Mouse (Mus musculus) liver, adult (tissue): ENCODE results near the gene Agpat3.

Experiments used
- GATA4 ChIP-seq: IDR thresholded peaks from 2 replicates; pipeline ENCODE4 v1.6.1; 2014; ENCODE audit warnings: mild to moderate bottlenecking, low read length; ENCODE audit not compliant: insufficient replicate concordance

Agpat3 gene

GRCm38 (mm10) chr10:78351887-78352665 is at the start of gene Agpat3:
TSS of gene Agpat3 (minus strand) at chr10:78352489.
- no peak for TF ChIP-seq GATA4

DNA sequence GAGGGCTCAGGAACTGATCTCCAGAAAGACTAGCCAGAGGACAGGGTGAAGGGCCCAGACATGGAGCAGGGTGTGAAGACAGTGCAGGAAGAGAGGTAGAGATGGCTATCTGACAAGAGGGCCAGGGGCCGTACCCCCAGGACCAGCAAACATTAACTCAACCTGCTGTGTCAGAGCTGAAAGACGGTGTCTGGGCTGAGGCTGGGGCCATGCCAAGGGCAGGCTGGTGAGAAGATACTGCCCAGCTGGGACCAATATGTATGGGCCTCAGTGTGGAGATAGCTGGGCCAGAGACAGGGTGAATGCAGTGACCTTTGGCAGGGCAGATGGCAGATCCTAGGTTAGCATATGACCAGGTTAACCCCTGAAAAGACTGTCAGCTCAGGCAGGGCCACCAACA is 48.8 kb upstream of the Agpat3 start:
- no peak for TF ChIP-seq GATA4

DNA sequence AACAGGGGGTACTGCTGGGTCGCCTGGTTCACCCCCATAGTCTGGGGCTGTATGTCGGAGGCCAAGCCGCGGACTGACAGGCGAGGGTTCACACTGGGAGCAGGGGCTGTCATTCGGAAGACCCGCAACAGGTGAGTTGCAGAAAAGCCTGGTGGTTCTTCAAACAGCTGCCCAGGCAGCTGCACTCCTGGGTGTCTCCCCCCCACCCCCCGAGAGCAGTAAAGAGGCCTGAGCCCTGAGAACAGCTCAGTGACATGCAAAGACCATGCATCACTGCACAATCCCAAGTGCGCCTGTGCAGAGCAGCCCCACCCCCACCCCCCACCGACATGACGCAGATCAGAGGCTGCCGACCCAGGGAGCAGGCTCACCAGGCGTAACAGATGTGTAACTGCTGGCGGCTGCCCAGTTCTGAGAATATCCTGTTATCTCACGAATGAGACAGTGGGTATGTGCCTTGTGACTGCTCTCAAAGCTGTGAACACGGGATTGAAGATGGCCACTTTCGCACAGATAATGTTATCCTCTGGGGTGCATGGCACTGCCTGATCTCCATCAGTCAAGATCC is 46.9 kb upstream of the Agpat3 start:
- no peak for TF ChIP-seq GATA4

DNA sequence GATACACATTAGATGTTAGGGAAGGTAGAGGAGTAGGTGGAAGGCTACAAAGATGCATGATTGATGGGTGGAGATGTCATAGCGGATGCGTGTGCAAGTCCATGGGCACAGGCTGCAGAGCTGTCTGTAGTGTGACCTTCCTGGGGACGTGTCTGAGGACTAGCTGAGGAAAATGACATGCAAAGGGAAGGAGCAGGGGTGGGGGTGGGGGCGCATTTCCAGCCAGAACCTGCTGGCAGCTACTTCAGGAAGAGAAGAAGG is 44.3 kb upstream of the Agpat3 start:
- TF ChIP-seq GATA4, result no peak

DNA sequence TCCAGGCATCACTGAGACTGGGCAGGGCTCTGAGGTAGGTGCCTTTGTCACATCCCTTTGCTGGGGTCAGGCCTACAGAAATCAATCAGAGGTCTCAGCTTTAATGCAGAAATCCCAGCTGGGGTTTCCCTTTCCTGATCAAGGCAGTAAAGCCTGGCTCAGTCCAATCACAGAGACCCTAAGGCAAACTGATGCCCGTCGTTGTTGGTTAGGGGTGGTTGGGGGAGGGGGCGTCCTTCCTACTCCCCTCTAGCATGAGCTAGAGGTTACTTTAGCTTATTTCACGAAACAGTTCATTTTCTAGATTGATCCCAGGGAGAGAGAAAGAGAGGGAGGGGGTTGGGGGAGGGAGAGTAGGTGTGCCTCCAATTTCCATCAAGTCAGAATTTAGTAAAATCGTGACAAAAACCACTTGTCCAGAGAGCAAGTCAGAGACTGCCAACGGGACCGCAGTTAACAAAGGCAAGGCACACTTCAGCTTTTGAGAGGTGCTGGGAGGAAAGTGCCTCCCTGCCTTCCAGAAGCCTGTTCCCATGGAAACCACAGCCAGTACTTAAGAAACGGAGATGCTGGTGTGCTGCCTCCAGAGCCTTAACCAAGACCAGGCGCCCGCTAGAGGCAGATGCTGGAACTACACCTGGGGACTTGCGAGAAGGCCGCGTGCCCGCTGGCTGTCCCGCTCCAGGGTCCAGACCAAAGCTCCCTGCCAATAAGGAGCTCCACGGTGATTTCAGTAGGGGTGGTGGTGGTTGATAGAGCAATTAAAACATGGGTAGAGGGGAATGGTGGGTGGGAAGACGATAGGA is 43.7 kb upstream of the Agpat3 start:
- no peak for TF ChIP-seq GATA4

- no peak for TF ChIP-seq GATA4
Observed at GRCm38 (mm10) chr10:78395377-78395776, 43.1 kb upstream of the Agpat3 start.

GRCm38 (mm10) chr10:78392072-78392471 is 39.8 kb upstream of the Agpat3 start:
- TF ChIP-seq GATA4, result no peak

DNA sequence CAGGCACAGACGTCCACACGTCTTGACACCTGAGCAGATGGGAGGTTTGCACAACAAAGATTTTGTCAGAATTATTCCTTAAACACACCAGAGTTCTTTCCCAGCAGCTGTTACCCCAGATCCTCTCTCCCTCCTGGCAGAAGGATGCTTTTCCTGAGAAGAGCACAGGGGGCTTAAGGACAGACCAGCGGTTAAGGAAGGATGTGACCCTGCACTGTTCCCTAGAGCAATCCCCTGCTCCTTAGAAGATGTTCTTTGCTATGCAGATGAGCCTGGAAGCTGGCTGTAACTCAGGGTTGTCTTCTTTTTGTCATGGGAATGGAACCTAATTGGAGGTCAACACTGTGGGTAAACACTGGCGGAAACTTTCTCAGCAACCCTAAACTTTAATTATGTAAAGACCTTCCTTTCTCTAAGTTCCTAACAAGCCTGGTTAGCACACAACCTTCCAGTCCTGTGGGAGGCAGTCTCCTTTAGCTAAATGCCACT is 38.7 kb upstream of the Agpat3 start:
- no peak for TF ChIP-seq GATA4

- no peak for TF ChIP-seq GATA4
Observed at GRCm38 (mm10) chr10:78388216-78388980, 36.1 kb upstream of the Agpat3 start.

DNA sequence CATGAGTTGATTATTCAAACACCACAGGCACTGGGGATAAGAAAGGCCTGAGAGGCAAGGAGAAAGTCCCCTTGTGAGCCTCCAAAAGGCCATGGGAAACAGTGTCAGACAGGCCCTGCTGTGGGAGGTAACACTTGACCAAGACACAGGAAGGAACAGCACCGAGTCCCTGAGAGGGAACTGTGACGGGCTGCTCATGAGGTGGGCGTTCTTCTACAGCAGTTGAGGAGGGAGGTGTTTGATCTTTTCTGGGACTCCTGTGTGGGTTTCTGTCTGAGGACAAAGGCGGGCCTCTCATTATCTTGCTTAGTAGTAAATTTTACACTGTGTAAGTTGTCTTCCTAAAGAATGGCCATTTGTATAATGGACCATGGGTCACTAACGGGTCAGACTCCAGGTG is 33.2 kb upstream of the Agpat3 start:
- no peak for TF ChIP-seq GATA4

DNA sequence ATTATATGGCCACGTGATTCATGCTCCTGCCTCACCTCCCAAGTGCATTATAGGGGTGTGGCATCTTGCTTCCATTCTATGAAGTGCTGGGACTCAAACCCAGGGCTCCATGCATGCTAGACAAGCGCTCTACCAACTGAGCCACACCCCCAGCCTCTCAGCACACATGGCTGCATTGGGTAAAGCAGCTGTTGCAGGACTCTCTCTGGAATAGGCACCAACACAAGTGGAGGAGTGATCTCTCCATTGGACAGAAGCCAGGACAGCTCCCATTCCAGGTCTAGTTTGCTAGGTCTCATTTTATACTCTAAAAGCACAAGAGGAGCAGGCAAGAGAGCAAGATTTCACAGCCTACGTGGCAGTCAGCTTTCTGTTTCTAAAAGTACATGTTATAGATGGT is 31.3 kb upstream of the Agpat3 start:
- TF ChIP-seq GATA4, result no peak

- no peak for TF ChIP-seq GATA4
Observed at GRCm38 (mm10) chr10:78378516-78378915, 26.2 kb upstream of the Agpat3 start.

- TF ChIP-seq GATA4, result no peak
Observed at GRCm38 (mm10) chr10:78372681-78373668, 20.7 kb upstream of the Agpat3 start.

DNA sequence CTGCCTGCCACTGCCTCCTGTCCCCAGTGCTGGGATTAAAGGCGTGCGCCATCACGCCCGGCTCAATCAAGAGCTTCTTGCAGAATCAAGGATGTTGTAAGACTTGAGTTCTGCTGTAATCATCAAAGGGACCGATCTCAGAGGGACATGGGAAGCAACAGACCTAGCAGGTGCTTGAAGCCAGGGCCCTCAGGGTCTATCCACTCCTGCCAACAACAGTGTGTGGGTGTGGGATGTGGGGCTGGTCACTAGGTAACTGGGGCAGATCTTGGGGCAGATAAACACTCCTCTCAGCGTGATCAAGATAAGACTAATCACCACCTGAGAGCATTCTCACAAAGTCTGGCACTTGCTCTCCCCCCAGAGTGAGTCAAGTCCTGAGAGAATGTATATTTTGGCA is 19.5 kb upstream of the Agpat3 start:
- no peak for TF ChIP-seq GATA4

DNA sequence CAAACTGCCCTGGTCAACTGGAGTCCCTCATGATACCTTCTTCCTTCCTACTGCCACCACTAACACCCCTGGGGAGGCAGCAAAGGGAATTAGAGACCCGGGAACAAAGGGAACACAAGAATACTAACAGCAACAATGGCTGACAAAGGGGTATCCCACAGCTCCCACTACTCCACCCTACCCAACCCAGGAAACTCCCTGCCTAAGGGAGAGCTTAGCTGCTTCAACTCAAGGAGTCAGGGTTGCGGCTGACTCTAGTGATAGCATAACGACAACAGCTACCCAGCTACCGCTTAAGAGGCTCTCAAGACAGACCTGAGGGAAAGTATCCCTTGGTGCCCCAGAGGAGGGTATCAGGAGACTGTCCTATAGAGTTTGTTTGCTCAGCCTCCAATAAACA is 15.3 kb upstream of the Agpat3 start:
- TF ChIP-seq GATA4, result no peak

DNA sequence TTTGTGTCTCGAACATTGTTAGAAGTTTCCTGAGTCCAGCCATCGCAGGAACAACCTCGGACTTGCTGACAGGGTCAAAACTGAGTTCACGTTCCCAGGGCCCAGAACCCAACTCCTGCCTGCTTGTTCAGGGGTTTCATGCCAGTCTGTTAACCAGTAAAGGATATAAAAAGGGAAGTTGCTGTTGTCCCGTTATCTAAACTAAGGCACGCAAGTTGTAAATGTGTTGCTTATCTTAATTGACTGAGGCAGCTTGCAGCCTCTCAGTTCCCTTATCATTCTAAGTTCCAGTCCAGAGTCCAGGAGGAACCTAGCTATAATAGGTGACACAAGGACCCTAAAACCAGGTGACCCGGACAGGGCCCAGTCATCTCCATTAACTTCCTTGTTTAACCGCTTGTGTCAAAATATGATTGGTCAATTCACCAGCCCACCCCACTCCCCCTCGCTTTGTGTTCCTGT is 14.6 kb upstream of the Agpat3 start:
- TF ChIP-seq GATA4, result no peak
